15 mouse cellular contexts compared by ENCODE assay signal in genomic region chr2:152985582-152985981, GRCm38 (mm10). TPM values are rescaled to one million over a fixed set of nuclear protein-coding genes. Genes with fewer than 3 reads are reported as not detected.
DNase-seq lines count a peak whose midpoint lies in the region; ATAC-seq lines count a peak whose summit lies in the region.
"Had no signal": no experiment of that assay in that cellular context is flagged by ENCODE, and none has a peak within 500 bp of the region (broad histone marks: within the 10 kb centered on the region; RNA-seq: fewer than 3 reads in every experiment).

No protein-coding gene starts in this region.

- no peaks in the 10 kb centered on the region for H3K27me3 ChIP-seq in forebrain, embryonic 16.5 days (replicated peaks; ENCODE audit: control insufficient read depth, insufficient read depth, low read length)

- no peak overlapping the region for H3K9ac ChIP-seq in forebrain, embryonic 16.5 days (replicated peaks; ENCODE audit: low read depth, low read length)
- H3K9ac ChIP-seq: liver, embryonic 14.5 days had no signal

- 8% methylated on average over 1 of the region's 1 CpGs for WGBS in forebrain, embryonic 16.5 days

- peak; percentile 8 to 17 for DNase-seq in layer of hippocampus, adult 8-10 months (ENCODE audit: low spot score in 2 of 2)
- no peak for DNase-seq in layer of hippocampus, postnatal 25 days (ENCODE audit: extremely low spot score in 1 of 2, low spot score in 1 of 2)
- peak; percentile 75 for DNase-seq in brain, adult 2 months (ENCODE audit: low read depth, low spot score)
- DNase-seq in mesoderm, embryonic 11.5 days (ENCODE audit: low read depth, low spot score) = peak; percentile 4
- DNase-seq in gastrocnemius, postnatal 36 days = no peak
- DNase-seq in adrenal gland, postnatal 36 days = no peak
- no peak for DNase-seq in heart, postnatal 36 days
- DNase-seq: heart, adult 11 months; heart, postnatal 10 days; kidney, adult 8-10 months; lung, postnatal 36 days had no signal

- H3K4me1 ChIP-seq in forebrain, embryonic 16.5 days (replicated peaks; ENCODE audit: control insufficient read depth, insufficient read depth, low read length) = 0 out of 2 replicates have a peak, but pooled peaks cover 4% of the 10 kb centered on the region

- no peaks in the 10 kb centered on the region for H3K9me3 ChIP-seq in forebrain, embryonic 16.5 days (ENCODE audit: control insufficient read depth, low read length)

- intact Hi-C loops in gastrocnemius, postnatal 36 days (cut with DNase I) = no loop called here
- intact Hi-C loops in heart, postnatal 36 days (cut with DNase I) = no loop called here

- no peak overlapping the region for H3K27ac ChIP-seq in forebrain, embryonic 16.5 days (ENCODE audit: low read length)
- H3K27ac ChIP-seq: liver, embryonic 14.5 days; stomach, postnatal 0 days had no signal

- peak; percentile 94 for ATAC-seq in forebrain, embryonic 16.5 days

- H3K36me3 ChIP-seq in forebrain, embryonic 16.5 days (ENCODE audit: control insufficient read depth, insufficient read depth) = no peaks in the 10 kb centered on the region

- H3K4me2 ChIP-seq in forebrain, embryonic 16.5 days (ENCODE audit: low read length) = no peak overlapping the region

- no peak overlapping the region for H3K4me3 ChIP-seq in forebrain, embryonic 16.5 days (replicated peaks; ENCODE audit: low read length)

RNA-seq across cellular contexts. Expression of gene Ttll9, which starts 23.3 kb away (rescaled TPM):
- 1 to 10 TPM in 3 of 4 experiments, under 1 TPM in 1; 0.95 to 1.9 (median 1.5) TPM for total RNA-seq in layer of hippocampus, adult 8-10 months (2022)
- 1 to 10 TPM in 1 of 2 experiments, under 1 TPM in 1; 0.94 to 1.3 TPM for total RNA-seq in layer of hippocampus, postnatal 25 days (2021)
- polyA plus RNA-seq in forebrain, embryonic 16.5 days (2015; fragmentation: Nextera tagmentation; extraction: Ambion mirVana) = 2.1 and 3.5 TPM in 2 replicates
- total RNA-seq in gastrocnemius, postnatal 36 days (2021) = not detected
- total RNA-seq in adrenal gland, postnatal 36 days (2021) = under 1 TPM; 0.30 to 0.50 TPM
- not detected for total RNA-seq in heart, postnatal 36 days (2021)
- total RNA-seq: heart, postnatal 10 days had no signal
- polyA plus RNA-seq: small intestine, adult 2 months; stomach, postnatal 0 days had no signal

RNA-seq across cellular contexts. Expression of gene Pdrg1, which starts 29.6 kb away (rescaled TPM):
- 10 to 100 TPM; 39.5 to 56.6 (median 50.7) TPM for total RNA-seq in layer of hippocampus, adult 8-10 months (2022)
- total RNA-seq in layer of hippocampus, postnatal 25 days (2021) = 10 to 100 TPM; 41.2 to 43.8 TPM
- 187 and 204 TPM in 2 replicates for polyA plus RNA-seq in forebrain, embryonic 16.5 days (2015; fragmentation: Nextera tagmentation; extraction: Ambion mirVana)
- 10 to 100 TPM; 69.5 to 74.1 TPM for total RNA-seq in gastrocnemius, postnatal 36 days (2021)
- total RNA-seq in adrenal gland, postnatal 36 days (2021) = 100 to 1,000 TPM; 175 to 226 TPM
- total RNA-seq in heart, postnatal 36 days (2021) = 100 to 1,000 TPM; 120 to 130 TPM

RNA-seq across cellular contexts. Expression of gene Dusp15, which starts 34.1 kb away (rescaled TPM):
- total RNA-seq in layer of hippocampus, adult 8-10 months (2022) = 10 to 100 TPM; 11.5 to 15.4 (median 12.6) TPM
- total RNA-seq in layer of hippocampus, postnatal 25 days (2021) = 10 to 100 TPM; 14.5 to 17.1 TPM
- 6.0 and 8.6 TPM in 2 replicates for polyA plus RNA-seq in forebrain, embryonic 16.5 days (2015; fragmentation: Nextera tagmentation; extraction: Ambion mirVana)
- total RNA-seq in gastrocnemius, postnatal 36 days (2021) = 1 to 10 TPM in 1 of 2 experiments, under 1 TPM in 1; 0.20 to 1.1 TPM
- total RNA-seq in adrenal gland, postnatal 36 days (2021) = 1 to 10 TPM in 1 of 2 experiments, under 1 TPM in 1; 0.99 to 2.1 TPM
- not detected for total RNA-seq in heart, postnatal 36 days (2021)
- polyA plus RNA-seq: small intestine, adult 2 months had no signal

RNA-seq across cellular contexts. Expression of gene Xkr7, which starts 46.1 kb away (rescaled TPM):
- total RNA-seq in layer of hippocampus, adult 8-10 months (2022) = 1 to 10 TPM; 1.4 to 2.3 (median 2.0) TPM
- total RNA-seq in layer of hippocampus, postnatal 25 days (2021) = 1 to 10 TPM; 1.9 to 2.1 TPM
- polyA plus RNA-seq in forebrain, embryonic 16.5 days (2015; fragmentation: Nextera tagmentation; extraction: Ambion mirVana) = 1.6 and 2.0 TPM in 2 replicates
- total RNA-seq in gastrocnemius, postnatal 36 days (2021) = not detected
- 1 to 10 TPM in 1 of 2 experiments, under 1 TPM in 1; 0.56 to 1.5 TPM for total RNA-seq in adrenal gland, postnatal 36 days (2021)
- total RNA-seq in heart, postnatal 36 days (2021) = not detected
- total RNA-seq: heart, postnatal 10 days had no signal
- polyA plus RNA-seq: liver, embryonic 14.5 days; stomach, postnatal 0 days had no signal

RNA-seq across cellular contexts. Expression of gene Foxs1, which starts 52.6 kb away (rescaled TPM):
- total RNA-seq in layer of hippocampus, adult 8-10 months (2022) = under 1 TPM; 0.50 to 0.96 (median 0.78) TPM
- total RNA-seq in layer of hippocampus, postnatal 25 days (2021) = 1 to 10 TPM in 1 of 2 experiments, under 1 TPM in 1; 0.56 to 1.0 TPM
- polyA plus RNA-seq in forebrain, embryonic 16.5 days (2015; fragmentation: Nextera tagmentation; extraction: Ambion mirVana) = 3.6 and 3.7 TPM in 2 replicates
- 1 to 10 TPM; 1.5 to 2.2 TPM for total RNA-seq in gastrocnemius, postnatal 36 days (2021)
- 1 to 10 TPM; 2.7 to 2.8 TPM for total RNA-seq in adrenal gland, postnatal 36 days (2021)
- 1 to 10 TPM; 2.8 to 3.6 TPM for total RNA-seq in heart, postnatal 36 days (2021)

Comparison
In these comparisons a context has a peak if more than half of its experiments do, and no peak if none do; other contexts are left out.
1. DNase-seq: peak in layer of hippocampus, adult 8-10 months (2 of 2), brain, adult 2 months (single experiment) and mesoderm, embryonic 11.5 days (single experiment); none in layer of hippocampus, postnatal 25 days (0 of 2), gastrocnemius, postnatal 36 days (0 of 2), adrenal gland, postnatal 36 days (0 of 2) and heart, postnatal 36 days (0 of 2).
2. RNA of gene Dusp15, which starts 34.1 kb away (total RNA-seq): 14.5 to 17.1 TPM in layer of hippocampus, postnatal 25 days and 11.5 to 15.4 TPM in layer of hippocampus, adult 8-10 months; 0.99 to 2.1 TPM in adrenal gland, postnatal 36 days, 0.20 to 1.1 TPM in gastrocnemius, postnatal 36 days and not detected in heart, postnatal 36 days; every median in the first group is over 4 times any median in the second.